Mouse (Mus musculus) CH12.LX (cell line): ENCODE measurements around the gene Alg5. TPM values are rescaled to one million over a fixed set of nuclear protein-coding genes. Genes with fewer than 3 reads are reported as not detected.

ENCODE experiments used
- DNase-seq: peaks from one replicate; pipeline ENCODE4 v3.0.0-alpha.2; 2013; ENCODE audit errors: extremely low read depth
- H3K27ac ChIP-seq: 2 replicates; pipeline ENCODE4 v1.5.1; 2012; ENCODE audit warnings: low read depth, mild to moderate bottlenecking, control low read depth, moderate library complexity; ENCODE audit not compliant: insufficient read depth
- H3K27me3 ChIP-seq: replicated peaks from 2 replicates; pipeline ENCODE3; 2012; ENCODE audit warnings: inconsistent platforms
- H3K36me3 ChIP-seq, 2 experiments: replicated peaks in 1 of 2; 2 replicates each; pipeline versions ENCODE3 to v1.6.1; 2012; ENCODE audit warnings: inconsistent platforms in 1 of 2, low read length in 1 of 2, mild to moderate bottlenecking in 1 of 2, mixed read lengths in 1 of 2, moderate library complexity in 1 of 2; ENCODE audit not compliant: control insufficient read depth in 1 of 2, insufficient read depth in 1 of 2
- H3K4me1 ChIP-seq, 2 experiments: 2 replicates each; pipeline ENCODE4 v1.6.1; 2012; ENCODE audit warnings: inconsistent platforms in 1 of 2, moderate library complexity in 1 of 2; ENCODE audit not compliant: insufficient read depth in 2 of 2, control insufficient read depth in 1 of 2
- H3K4me2 ChIP-seq: 2 replicates; pipeline ENCODE4 v1.6.1; 2012; ENCODE audit warnings: low read depth, mild to moderate bottlenecking, control low read depth; ENCODE audit not compliant: poor library complexity, insufficient read depth, severe bottlenecking
- H3K4me3 ChIP-seq, 3 experiments: fragments of 150-350 bp in 1 of 3; sonication (generic) in 1 of 3; replicated peaks in 1 of 3; 2 replicates each; pipeline versions ENCODE3 to v1.5.1; 2011 to 2012; ENCODE audit warnings: low read depth in 2 of 3, low read length in 2 of 3, mild to moderate bottlenecking in 2 of 3, moderate library complexity in 2 of 3, control low read depth in 1 of 3, improper control_type of control experiment in 1 of 3, inconsistent platforms in 1 of 3, mixed read lengths in 1 of 3; ENCODE audit not compliant: poor library complexity in 1 of 3
- H3K79me2 ChIP-seq: replicated peaks from 2 replicates; pipeline ENCODE4 v1.6.1; 2012; ENCODE audit warnings: mild to moderate bottlenecking, moderate library complexity; ENCODE audit not compliant: control insufficient read depth, poor library complexity, insufficient read depth, severe bottlenecking; ENCODE audit errors: extremely low read depth
- H3K9ac ChIP-seq: 2 replicates; pipeline ENCODE4 v1.6.1; 2012; ENCODE audit warnings: low read depth, mild to moderate bottlenecking, control low read depth, moderate library complexity; ENCODE audit not compliant: insufficient read depth
- H3K9me3 ChIP-seq: replicated peaks from 2 replicates; pipeline ENCODE3; 2012; ENCODE audit warnings: low read length, inconsistent platforms, mixed read lengths
- BHLHE40 ChIP-seq: IDR thresholded peaks from 2 replicates; pipeline ENCODE4 v1.6.1; 2011; ENCODE audit warnings: mild to moderate bottlenecking, low read depth, low read length, improper control_type of control experiment
- CHD1 ChIP-seq: IDR thresholded peaks from 2 replicates; pipeline ENCODE4 v1.6.1; 2012; ENCODE audit warnings: low read depth, low read length, improper control_type of control experiment, inconsistent platforms
- CHD2 ChIP-seq: IDR thresholded peaks from 2 replicates; pipeline ENCODE4 v1.6.1; 2011; ENCODE audit warnings: low read length, improper control_type of control experiment
- CTCF ChIP-seq, 2 experiments: IDR thresholded peaks in 1 of 2; conservative IDR thresholded peaks in 1 of 2; 2 replicates each; pipeline ENCODE4 v1.5.1; 2011 to 2012; ENCODE audit warnings: low read depth in 2 of 2, low read length in 2 of 2, improper control_type of control experiment in 1 of 2, inconsistent platforms in 1 of 2, mild to moderate bottlenecking in 1 of 2, moderate library complexity in 1 of 2
- E2F4 ChIP-seq: IDR thresholded peaks from 2 replicates; pipeline ENCODE4 v1.6.1; 2011; ENCODE audit warnings: low read depth, low read length, improper control_type of control experiment; ENCODE audit not compliant: insufficient replicate concordance
- ELF1 ChIP-seq: IDR thresholded peaks from 2 replicates; pipeline ENCODE4 v1.6.1; 2014; ENCODE audit warnings: low read depth, mild to moderate bottlenecking, inconsistent platforms, low read length, improper control_type of control experiment
- EP300 ChIP-seq: IDR thresholded peaks from 2 replicates; pipeline ENCODE4 v1.6.1; 2011; ENCODE audit warnings: low read length, improper control_type of control experiment
- ETS1 ChIP-seq: conservative IDR thresholded peaks from 2 replicates; pipeline ENCODE4 v1.6.1; 2012; ENCODE audit warnings: low read depth, mild to moderate bottlenecking, inconsistent platforms, low read length, improper control_type of control experiment, moderate library complexity
- GABPA ChIP-seq: IDR thresholded peaks from 2 replicates; pipeline ENCODE4 v1.6.1; 2012; ENCODE audit warnings: low read depth, low read length, improper control_type of control experiment, inconsistent platforms; ENCODE audit not compliant: insufficient replicate concordance
- HCFC1 ChIP-seq: IDR thresholded peaks from 2 replicates; pipeline ENCODE4 v1.6.1; 2012; ENCODE audit warnings: low read depth, mild to moderate bottlenecking, inconsistent platforms, low read length, improper control_type of control experiment
- IRF4 ChIP-seq: IDR thresholded peaks from 2 replicates; pipeline ENCODE4 v1.6.1; 2014; ENCODE audit warnings: low read depth, mild to moderate bottlenecking, inconsistent platforms, low read length, improper control_type of control experiment
- JUN ChIP-seq: IDR thresholded peaks from 2 replicates; pipeline ENCODE4 v1.6.1; 2011; ENCODE audit warnings: low read depth, mild to moderate bottlenecking, low read length, improper control_type of control experiment, moderate library complexity; ENCODE audit not compliant: insufficient read depth
- JUND ChIP-seq: conservative IDR thresholded peaks from 2 replicates; pipeline ENCODE4 v1.6.1; 2011; ENCODE audit warnings: low read depth, low read length, improper control_type of control experiment
- KAT2A ChIP-seq: IDR thresholded peaks from 2 replicates; pipeline ENCODE4 v1.6.1; 2012; ENCODE audit warnings: low read length, improper control_type of control experiment, inconsistent platforms; ENCODE audit not compliant: insufficient replicate concordance
- MAFK ChIP-seq: IDR thresholded peaks from 2 replicates; pipeline ENCODE4 v1.6.1; 2011; ENCODE audit warnings: low read length, improper control_type of control experiment; ENCODE audit not compliant: insufficient replicate concordance
- MAX ChIP-seq: IDR thresholded peaks from 2 replicates; pipeline ENCODE4 v1.6.1; 2011; ENCODE audit warnings: low read length, improper control_type of control experiment
- MAZ ChIP-seq: IDR thresholded peaks from 2 replicates; pipeline ENCODE4 v1.6.1; 2012; ENCODE audit warnings: low read depth, mild to moderate bottlenecking, inconsistent platforms, low read length, improper control_type of control experiment, moderate library complexity
- MEF2A ChIP-seq: IDR thresholded peaks from 2 replicates; pipeline ENCODE4 v1.6.1; 2014; ENCODE audit warnings: low read depth, mild to moderate bottlenecking, inconsistent platforms, low read length, improper control_type of control experiment, borderline replicate concordance
- MXI1 ChIP-seq: IDR thresholded peaks from 2 replicates; pipeline ENCODE4 v1.6.1; 2011; ENCODE audit warnings: mild to moderate bottlenecking, low read depth, low read length, improper control_type of control experiment
- MYC ChIP-seq: IDR thresholded peaks from 2 replicates; pipeline ENCODE4 v1.6.1; 2011; ENCODE audit warnings: low read depth, mild to moderate bottlenecking, improper control_type of control experiment, low read length
- NELFE ChIP-seq: IDR thresholded peaks from 2 replicates; pipeline ENCODE4 v1.6.1; 2011; ENCODE audit warnings: low read depth, low read length, improper control_type of control experiment
- NRF1 ChIP-seq: IDR thresholded peaks from 2 replicates; pipeline ENCODE4 v1.6.1; 2014; ENCODE audit warnings: low read depth, mild to moderate bottlenecking, inconsistent platforms, low read length, improper control_type of control experiment, moderate library complexity
- PAX5 ChIP-seq: IDR thresholded peaks from 2 replicates; pipeline ENCODE4 v1.6.1; 2012; ENCODE audit warnings: low read length, inconsistent platforms, mixed read lengths
- POLR2A ChIP-seq: IDR thresholded peaks from 2 replicates; pipeline ENCODE4 v1.6.1; 2011; ENCODE audit warnings: low read depth, mild to moderate bottlenecking, improper control_type of control experiment, low read length
- POLR2AphosphoS2 ChIP-seq: IDR thresholded peaks from 2 replicates; pipeline ENCODE4 v1.6.1; 2011; ENCODE audit warnings: low read depth, low read length, improper control_type of control experiment
- RAD21 ChIP-seq: IDR thresholded peaks from 2 replicates; pipeline ENCODE4 v1.6.1; 2011; ENCODE audit warnings: low read depth, mild to moderate bottlenecking, low read length, improper control_type of control experiment, moderate library complexity
- RCOR1 ChIP-seq: conservative IDR thresholded peaks from 2 replicates; pipeline ENCODE4 v1.6.1; 2012; ENCODE audit warnings: low read depth, mild to moderate bottlenecking, inconsistent platforms, low read length, improper control_type of control experiment
- SIN3A ChIP-seq: IDR thresholded peaks from 2 replicates; pipeline ENCODE4 v1.6.1; 2012; ENCODE audit warnings: low read length, improper control_type of control experiment, inconsistent platforms
- SMC3 ChIP-seq: IDR thresholded peaks from 2 replicates; pipeline ENCODE4 v1.6.1; 2011; ENCODE audit warnings: low read depth, low read length, improper control_type of control experiment
- TBP ChIP-seq: conservative IDR thresholded peaks from 2 replicates; pipeline ENCODE4 v1.6.1; 2011; ENCODE audit warnings: low read depth, low read length, improper control_type of control experiment
- TCF12 ChIP-seq: IDR thresholded peaks from 2 replicates; pipeline ENCODE4 v1.6.1; 2014; ENCODE audit warnings: low read depth, mild to moderate bottlenecking, inconsistent platforms, low read length, improper control_type of control experiment
- UBTF ChIP-seq: IDR thresholded peaks from 2 replicates; pipeline ENCODE4 v1.6.1; 2012; ENCODE audit warnings: low read depth, mild to moderate bottlenecking, inconsistent platforms, low read length, improper control_type of control experiment, moderate library complexity
- USF1 ChIP-seq: IDR thresholded peaks from 2 replicates; pipeline ENCODE4 v1.6.1; 2014; ENCODE audit warnings: low read depth, mild to moderate bottlenecking, inconsistent platforms, low read length, improper control_type of control experiment
- USF2 ChIP-seq: conservative IDR thresholded peaks from 2 replicates; pipeline ENCODE4 v1.6.1; 2011; ENCODE audit warnings: low read depth, low read length, improper control_type of control experiment
- ZC3H11A ChIP-seq: IDR thresholded peaks from 2 replicates; pipeline ENCODE4 v1.6.1; 2012; ENCODE audit warnings: low read depth, mild to moderate bottlenecking, inconsistent platforms, low read length, improper control_type of control experiment
- ZKSCAN1 ChIP-seq: IDR thresholded peaks from 2 replicates; pipeline ENCODE4 v1.6.1; 2012; ENCODE audit warnings: low read depth, inconsistent platforms, low read length, improper control_type of control experiment, borderline replicate concordance
- ZMIZ1 ChIP-seq: IDR thresholded peaks from 2 replicates; pipeline ENCODE4 v1.6.1; 2012; ENCODE audit warnings: low read depth, mild to moderate bottlenecking, inconsistent platforms, low read length, improper control_type of control experiment
- ZNF384 ChIP-seq: IDR thresholded peaks from 2 replicates; pipeline ENCODE4 v1.6.1; 2012; ENCODE audit warnings: low read depth, low read length, improper control_type of control experiment, inconsistent platforms
- dilution Hi-C: fragments of 300-500 bp; cut with MboI; formaldehyde crosslinking; loops from 2 replicates; pipeline ENCODE4 v1.14.3; 2020; ENCODE audit warnings: low sequenced_read_pairs; ENCODE audit not compliant: extremely low pct_unique_long_range_greater_than_20kb, extremely low pct_ligation_motif_present
- in situ Hi-C: fragments of 300-500 bp; cut with MboI; formaldehyde crosslinking; loops from 3 replicates; pipeline ENCODE4 v1.14.3; 2019; ENCODE audit warnings: low sequenced_read_pairs, low pct_ligation_motif_present, low pct_unique_long_range_greater_than_20kb, mixed read lengths
- polyA plus RNA-seq: library from polyadenylated mRNA; unstranded; fragments of >175 nt; gene quantifications from 2 replicates; pipeline ENCODE4 v1.2.1, GENCODE M21; 2012; ENCODE audit warnings: low read depth; ENCODE audit not compliant: insufficient read length
- total RNA-seq, 2 experiments: library from RNA; depleted of rRNA; stranded (reverse); fragments of 300-350 nt in 1 of 2; fragments of >200 nt in 1 of 2; gene quantifications; 2 replicates each; pipeline ENCODE4 v1.2.3; 2012 to 2014

Alg5 gene
- total and polyA plus RNA-seq, 3 experiments, result 33.9 to 52.0 (median 48.0) TPM

DNA sequence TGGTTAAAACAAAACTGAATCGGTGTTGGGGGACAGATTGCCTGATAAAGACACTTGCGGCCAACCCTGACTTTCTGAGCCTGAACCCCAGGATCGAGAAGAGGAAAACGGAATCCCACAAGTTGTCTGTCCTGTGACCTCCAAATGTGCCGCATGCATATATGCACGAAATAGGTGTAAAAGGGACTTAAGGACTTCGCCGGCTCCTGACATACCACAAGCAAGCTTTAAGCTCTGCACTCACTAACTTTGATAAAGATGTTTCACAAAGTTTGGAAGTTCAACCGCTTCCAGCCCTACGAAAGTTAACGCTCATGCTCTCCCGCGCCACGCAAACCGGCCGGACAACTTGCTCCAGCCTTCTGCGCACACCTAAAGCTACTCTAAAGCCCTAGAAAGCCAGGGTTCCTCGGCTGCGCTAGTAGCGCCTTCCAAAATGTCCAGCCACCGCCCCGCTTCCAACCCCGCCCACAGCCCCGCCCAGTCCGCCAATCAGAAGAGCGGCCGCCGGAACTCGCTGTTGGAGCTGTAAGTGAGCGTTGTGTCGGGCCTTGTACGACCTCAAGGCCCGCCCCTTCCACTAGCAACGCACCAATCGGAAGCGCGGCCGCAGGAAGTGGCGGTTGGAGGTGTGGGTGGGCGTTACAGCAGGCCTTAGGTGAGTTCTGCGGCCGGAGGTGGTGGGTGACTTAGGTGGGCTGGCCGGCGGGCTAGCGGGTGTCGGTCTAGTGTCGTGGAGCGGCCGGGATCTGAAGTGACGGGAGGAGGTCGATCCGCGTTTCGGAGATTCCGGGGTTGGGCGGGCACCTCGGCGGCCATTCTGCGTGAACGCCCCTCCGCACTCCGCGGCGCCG is 42.9 kb upstream of the Alg5 start, which contains the start of gene Supt20:
Gene Supt20 (plus strand): TSS at position 606 of the 854 bp plus-strand sequence.
- dilution Hi-C loops (no loop called here), in situ Hi-C loops (loop anchor here (25.0 kb wide), 1 partner anchor 955 kb away; no protein-coding TSS in a partner anchor)
- Histone ChIP-seq H3K36me3 (peaks cover 16 to 20% of the 10 kb centered on the region in 2 experiments), H3K79me2 (peaks cover 13% of the 10 kb centered on the region), H3K4me2 (peak within 1 kb of the TSS; percentile 54; the same call in 1 of the 2 replicates), H3K9ac (peak within 1 kb of the TSS; percentile 84), H3K27ac (peak within 1 kb of the TSS; percentile 82), H3K4me3 (peak within 1 kb of the TSS; percentile 76 to 92 (median 84)), H3K9me3 (no peaks in the 10 kb centered on the region), H3K4me1 (peaks cover 0 to 40% of the 10 kb centered on the region in 2 experiments; a peak in 2 of 4 replicates), H3K27me3 (no peaks in the 10 kb centered on the region)
- DNase-seq, result peak; percentile 95
- TF ChIP-seq JUN, result no peak
- TF ChIP-seq JUND, result no peak
- TF ChIP-seq MYC, result 0 out of 2 replicates have a peak, but pooled peaks have one; percentile 41
- 0 out of 2 replicates have a peak, but pooled peaks have one; percentile 19 for TF ChIP-seq TCF12
- TF ChIP-seq ZNF384, result no peak
- TF ChIP-seq MXI1, result no peak
- no peak for TF ChIP-seq E2F4
- no peak for TF ChIP-seq KAT2A
- no peak for TF ChIP-seq ZC3H11A
- TF ChIP-seq ZKSCAN1, result no peak
- no peak for TF ChIP-seq CTCF (conservative IDR thresholded peaks at IDR 0.05 in 1 of 2, IDR thresholded peaks at IDR 0.05 in 1 of 2; ENCODE audit: low read depth in 2 of 2, low read length in 2 of 2)
- TF ChIP-seq NRF1, result 0 out of 2 replicates have a peak, but pooled peaks have one; percentile 28
- TF ChIP-seq MAZ, result no peak
- no peak for TF ChIP-seq TBP
- TF ChIP-seq POLR2A, result peak; percentile 74
- peak; percentile 31; the same call in 1 of the 2 replicates for TF ChIP-seq POLR2AphosphoS2
- no peak; the same call in 1 of the 2 replicates for TF ChIP-seq ETS1
- TF ChIP-seq MAFK, result no peak
- no peak for TF ChIP-seq USF1
- TF ChIP-seq ZMIZ1, result peak; percentile 77; the same call in 1 of the 2 replicates
- no peak for TF ChIP-seq CHD1
- TF ChIP-seq MEF2A, result no peak
- TF ChIP-seq BHLHE40, result no peak
- TF ChIP-seq RCOR1, result no peak
- peak; percentile 71 for TF ChIP-seq ELF1
- TF ChIP-seq EP300, result no peak
- TF ChIP-seq SMC3, result no peak
- TF ChIP-seq GABPA, result no peak
- TF ChIP-seq RAD21, result no peak
- TF ChIP-seq MAX, result 0 out of 2 replicates have a peak, but pooled peaks have one; percentile 14
- peak; percentile 79 for TF ChIP-seq HCFC1
- TF ChIP-seq UBTF, result no peak
- TF ChIP-seq IRF4, result 0 out of 2 replicates have a peak, but pooled peaks have one; percentile 14
- no peak for TF ChIP-seq PAX5
- TF ChIP-seq USF2, result no peak
- peak; percentile 81 for TF ChIP-seq NELFE
- TF ChIP-seq SIN3A, result no peak
- TF ChIP-seq CHD2, result no peak
